Comparison of ENCODE assay signal across 8 mouse cellular contexts in genomic region chr17:47142276-47142675, GRCm38 (mm10).
DNase-seq lines count a peak whose midpoint lies in the region; ATAC-seq and TF ChIP-seq lines count a peak whose summit lies in the region.

No protein-coding gene starts in this region.

- peak overlapping the region; percentile 99 for H3K27ac ChIP-seq in lung, embryonic 14.5 days (ENCODE audit: low read depth)
- H3K27ac ChIP-seq in embryonic fibroblast, embryonic 13.5 days (ENCODE audit: insufficient read depth, low read length) = peak overlapping the region; percentile 46
- H3K27ac ChIP-seq in limb, embryonic 11.5 days (replicated peaks; ENCODE audit: low read depth, low read length) = peak overlapping the region; percentile 98; the same call in 1 of the 2 replicates
- peak overlapping the region; percentile 97 for H3K27ac ChIP-seq in stomach, embryonic 15.5 days

- peaks cover 35% of the 10 kb centered on the region for H3K4me1 ChIP-seq in lung, embryonic 14.5 days (ENCODE audit: insufficient read depth)
- peaks cover 7% of the 10 kb centered on the region; the same call in 1 of the 2 replicates for H3K4me1 ChIP-seq in embryonic fibroblast, embryonic 13.5 days (ENCODE audit: control insufficient read depth, insufficient read depth, low read length)
- peaks cover 23% of the 10 kb centered on the region for H3K4me1 ChIP-seq in limb, embryonic 11.5 days (ENCODE audit: control insufficient read depth, insufficient read depth, low read length)
- H3K4me1 ChIP-seq in stomach, embryonic 15.5 days = peaks cover 37% of the 10 kb centered on the region

- peak overlapping the region; percentile 90 for H3K4me2 ChIP-seq in lung, embryonic 14.5 days
- H3K4me2 ChIP-seq in limb, embryonic 11.5 days (ENCODE audit: low read depth, severe bottlenecking) = peak overlapping the region; percentile 84
- H3K4me2 ChIP-seq in stomach, embryonic 15.5 days = peak overlapping the region; percentile 79

- H3K27me3 ChIP-seq in lung, embryonic 14.5 days (ENCODE audit: insufficient read depth, low read length) = no peaks in the 10 kb centered on the region
- H3K27me3 ChIP-seq in limb, embryonic 11.5 days (ENCODE audit: control insufficient read depth, insufficient read depth, low read length) = no peaks in the 10 kb centered on the region
- H3K27me3 ChIP-seq in stomach, embryonic 15.5 days (replicated peaks) = no peaks in the 10 kb centered on the region

- no peak for TF ChIP-seq CTCF in lung, embryonic 14.5 days (IDR thresholded peaks at IDR 0.05; ENCODE audit: low read depth)
- no peak for TF ChIP-seq CTCF in embryonic fibroblast, embryonic 13.5 days (IDR thresholded peaks at IDR 0.05; ENCODE audit: borderline replicate concordance, insufficient read depth, low read length)

- no peak for TF ChIP-seq POLR2A in embryonic fibroblast, embryonic 13.5 days (IDR thresholded peaks at IDR 0.05; ENCODE audit: low read depth, low read length)

- H3K4me3 ChIP-seq in lung, embryonic 14.5 days (ENCODE audit: low read depth, low read length) = peak overlapping the region; percentile 67
- peak overlapping the region; percentile 85 for H3K4me3 ChIP-seq in embryonic fibroblast, embryonic 13.5 days (ENCODE audit: insufficient read depth, low read length)
- H3K4me3 ChIP-seq in limb, embryonic 11.5 days (ENCODE audit: low read depth, low read length) = peak overlapping the region; percentile 70
- H3K4me3 ChIP-seq in stomach, embryonic 15.5 days (replicated peaks) = peak overlapping the region; percentile 56

- H3K36me3 ChIP-seq in lung, embryonic 14.5 days (ENCODE audit: insufficient read depth) = 0 out of 2 replicates have a peak, but pooled peaks cover 4% of the 10 kb centered on the region
- H3K36me3 ChIP-seq in limb, embryonic 11.5 days (ENCODE audit: control insufficient read depth, insufficient read depth, low read length) = no peaks in the 10 kb centered on the region
- H3K36me3 ChIP-seq in stomach, embryonic 15.5 days = no peaks in the 10 kb centered on the region

- no peak for ATAC-seq in lung, embryonic 14.5 days (ENCODE audit: insufficient read depth)
- ATAC-seq in limb, embryonic 11.5 days (ENCODE audit: insufficient number of reproducible peaks, low FRiP score, low TSS enrichment, low read depth) = no peak
- no peak for ATAC-seq in stomach, embryonic 15.5 days (ENCODE audit: insufficient read depth, low FRiP score, low read depth)
- ATAC-seq in monocyte, adult 5-6 weeks (replicated peaks; ENCODE audit: insufficient number of reproducible peaks, low FRiP score, low TSS enrichment, poor library complexity, severe bottlenecking) = no peak

- 2% methylated on average over 7 of the region's 7 CpGs for WGBS in lung, embryonic 14.5 days
- WGBS in limb, embryonic 11.5 days = 3% methylated on average over 7 of the region's 7 CpGs
- WGBS in stomach, embryonic 15.5 days = 3% methylated on average over 7 of the region's 7 CpGs

- DNase-seq in lung, embryonic 14.5 days = no peak
- DNase-seq in lung, postnatal 36 days = no peak
- peak; percentile 27 for DNase-seq in limb, embryonic 11.5 days (ENCODE audit: low spot score)
- DNase-seq in cerebellum, postnatal 36 days = no peak
- DNase-seq in adrenal gland, adult 18-20 months (ENCODE audit: low spot score in 2 of 2) = no peak

- H3K9me3 ChIP-seq in lung, embryonic 14.5 days (ENCODE audit: low read depth, low read length) = no peaks in the 10 kb centered on the region
- H3K9me3 ChIP-seq in limb, embryonic 11.5 days (ENCODE audit: control insufficient read depth, low read length) = no peaks in the 10 kb centered on the region
- H3K9me3 ChIP-seq in stomach, embryonic 15.5 days = no peaks in the 10 kb centered on the region

- peak overlapping the region; percentile 78 for H3K9ac ChIP-seq in lung, embryonic 14.5 days
- peak overlapping the region; percentile 91 for H3K9ac ChIP-seq in limb, embryonic 11.5 days (ENCODE audit: low read length)
- H3K9ac ChIP-seq in stomach, embryonic 15.5 days = peak overlapping the region; percentile 41; the same call in 1 of the 2 replicates

Comparison
In these comparisons a context has a peak if more than half of its experiments do, and no peak if none do; other contexts are left out.
1. H3K27ac ChIP-seq: peak in every context shown above with its lines; median percentile 99 in lung, embryonic 14.5 days; 98 in limb, embryonic 11.5 days; 97 in stomach, embryonic 15.5 days; 46 in embryonic fibroblast, embryonic 13.5 days.
2. H3K9ac ChIP-seq: peak in every context shown above with its lines; median percentile 91 in limb, embryonic 11.5 days; 78 in lung, embryonic 14.5 days; 41 in stomach, embryonic 15.5 days.